ENCODE assay signal across 8 mouse cellular contexts in the genomic region with DNA sequence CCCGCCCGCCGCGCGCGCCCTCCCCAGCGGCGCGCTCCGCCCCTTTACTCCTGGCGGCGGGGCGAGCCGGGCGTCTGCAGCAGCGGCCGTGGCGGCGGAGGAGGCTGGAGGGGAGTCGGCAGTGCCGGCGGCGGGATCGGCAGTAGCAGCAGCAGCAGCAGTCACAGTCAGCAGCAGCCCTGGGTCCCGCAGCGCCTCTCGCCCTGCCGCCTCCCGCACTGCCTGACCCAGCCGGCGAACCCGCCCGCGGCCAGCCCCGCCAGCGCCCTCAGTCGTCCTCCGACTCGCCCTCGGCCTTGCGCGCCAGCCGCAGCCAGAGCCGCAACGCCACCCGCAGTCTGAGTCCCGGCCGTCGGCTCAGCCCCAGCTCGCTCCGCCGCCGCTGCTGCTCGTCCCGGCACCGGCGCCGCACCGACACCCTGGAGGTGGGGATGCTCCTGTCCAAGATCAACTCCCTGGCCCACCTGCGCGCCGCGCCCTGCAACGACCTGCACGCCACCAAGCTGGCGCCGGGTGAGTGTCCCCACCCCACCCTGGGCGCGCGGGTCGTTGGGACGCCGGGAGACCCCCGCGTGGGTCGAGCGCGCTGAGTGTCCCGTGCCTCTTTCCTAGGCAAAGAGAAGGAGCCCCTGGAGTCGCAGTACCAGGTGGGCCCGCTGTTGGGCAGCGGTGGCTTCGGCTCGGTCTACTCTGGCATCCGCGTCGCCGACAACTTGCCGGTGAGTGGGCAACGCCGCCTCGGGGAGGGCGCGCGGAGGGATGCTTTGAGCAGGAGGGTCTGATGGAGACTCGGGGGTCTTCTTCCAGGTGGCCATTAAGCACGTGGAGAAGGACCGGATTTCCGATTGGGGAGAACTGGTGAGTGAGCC. TPM values are rescaled to one million over a fixed set of nuclear protein-coding genes. Genes with fewer than 3 reads are reported as not detected.
DNase-seq lines count a peak whose midpoint lies in the region; ATAC-seq and TF ChIP-seq lines count a peak whose summit lies in the region.

TSS of gene Pim1 (plus strand) at position 41 of the 869 bp plus-strand sequence.

- no peaks in the 10 kb centered on the region for H3K27me3 ChIP-seq in testis, adult 2 months (ENCODE audit: control insufficient read depth, insufficient read depth, low read length)
- H3K27me3 ChIP-seq in intestine, embryonic 15.5 days (replicated peaks), result no peaks in the 10 kb centered on the region
- H3K27me3 ChIP-seq in spleen, adult 2 months (ENCODE audit: control insufficient read depth, insufficient read depth, low read length), result no peaks in the 10 kb centered on the region

- ATAC-seq in intestine, embryonic 15.5 days, result no peak

- H3K27ac ChIP-seq in testis, adult 2 months (ENCODE audit: control insufficient read depth, insufficient read depth, low read depth, low read length), result peak within 1 kb of the TSS; percentile 90
- peak within 1 kb of the TSS; percentile 92 for H3K27ac ChIP-seq in intestine, embryonic 15.5 days
- peak within 1 kb of the TSS; percentile 91 for H3K27ac ChIP-seq in spleen, adult 2 months (ENCODE audit: insufficient read depth, low read length)

- peak; percentile 11; the same call in 1 of the 2 replicates for TF ChIP-seq POLR2A in testis, adult 2 months (IDR thresholded peaks at IDR 0.05; ENCODE audit: control insufficient read depth, low read depth, low read length)
- peak; percentile 97 for TF ChIP-seq POLR2A in spleen, adult 2 months (IDR thresholded peaks at IDR 0.05; ENCODE audit: low read depth, low read length)

- peak within 1 kb of the TSS; percentile 90 for H3K4me3 ChIP-seq in testis, adult 2 months (ENCODE audit: control insufficient read depth, low read depth, low read length)
- peak within 1 kb of the TSS; percentile 83 for H3K4me3 ChIP-seq in intestine, embryonic 15.5 days (replicated peaks)
- H3K4me3 ChIP-seq in spleen, adult 2 months (ENCODE audit: extremely low read depth, insufficient read depth, insufficient read length), result peak within 1 kb of the TSS; percentile 93

- peak within 1 kb of the TSS; percentile 90 for H3K4me2 ChIP-seq in intestine, embryonic 15.5 days (replicated peaks)

- no peak for DNase-seq in testis, postnatal 14 days (ENCODE audit: low spot score)
- DNase-seq in brain, adult 2 months (ENCODE audit: low read depth, low spot score), result peak; percentile 43
- no peak for DNase-seq in gastrocnemius, postnatal 25 days
- peak; percentile 51 for DNase-seq in lung, postnatal 14 days
- DNase-seq in spleen, adult 2 months (ENCODE audit: low read depth in 1 of 2, low spot score in 2 of 2), result no peak
- DNase-seq in cerebellum, postnatal 36 days, result no peak

- peak within 1 kb of the TSS; percentile 93 for H3K9ac ChIP-seq in intestine, embryonic 15.5 days

- no peaks in the 10 kb centered on the region for H3K9me3 ChIP-seq in intestine, embryonic 15.5 days

- H3K36me3 ChIP-seq in testis, adult 2 months (ENCODE audit: control insufficient read depth, insufficient read depth, low read length), result no peaks in the 10 kb centered on the region
- H3K36me3 ChIP-seq in intestine, embryonic 15.5 days, result peaks cover 5% of the 10 kb centered on the region; the same call in 1 of the 2 replicates
- peaks cover 16% of the 10 kb centered on the region for H3K36me3 ChIP-seq in spleen, adult 2 months (ENCODE audit: control insufficient read depth, insufficient read depth, low read length)

- peaks cover 25% of the 10 kb centered on the region for H3K4me1 ChIP-seq in testis, adult 2 months (ENCODE audit: control insufficient read depth, insufficient read depth, low read length)
- H3K4me1 ChIP-seq in intestine, embryonic 15.5 days (replicated peaks), result peaks cover 20% of the 10 kb centered on the region
- peaks cover 14% of the 10 kb centered on the region for H3K4me1 ChIP-seq in spleen, adult 2 months (ENCODE audit: control insufficient read depth, insufficient read depth, insufficient read length)

- under 1% methylated on average over 85 of the region's 99 CpGs for WGBS in intestine, embryonic 15.5 days
- under 1% methylated on average over 75 of the region's 99 CpGs for WGBS in spleen, adult 2 months

- no peak; the same call in 1 of the 2 replicates for TF ChIP-seq CTCF in testis, adult 2 months (IDR thresholded peaks at IDR 0.05; ENCODE audit: control insufficient read depth, insufficient read depth, insufficient replicate concordance, low read depth, low read length)
- no peak for TF ChIP-seq CTCF in spleen, adult 2 months (IDR thresholded peaks at IDR 0.05; ENCODE audit: extremely low read depth, insufficient read depth, insufficient read length, insufficient replicate concordance)

RNA-seq across cellular contexts. Expression of gene Pim1, which starts in this region (rescaled TPM):
- 87.2 and 99.7 TPM in 2 replicates for polyA plus RNA-seq in testis, adult 2 months (2012; rRNA removed)
- total RNA-seq in gastrocnemius, postnatal 25 days (2021), result 10 to 100 TPM; 11.1 to 17.5 TPM
- polyA plus RNA-seq in intestine, embryonic 15.5 days (2015; fragmentation: Nextera tagmentation; extraction: Ambion mirVana), result 13.4 TPM in 2 replicates
- 56.6 and 90.2 TPM in 2 replicates for polyA plus RNA-seq in spleen, adult 2 months (2012; rRNA removed)

Comparison
In these comparisons a context has a peak if more than half of its experiments do, and no peak if none do; other contexts are left out.
1. DNase-seq: peak in brain, adult 2 months (single experiment) and lung, postnatal 14 days (single experiment); none in testis, postnatal 14 days (single experiment), gastrocnemius, postnatal 25 days (single experiment), spleen, adult 2 months (0 of 2) and cerebellum, postnatal 36 days (0 of 2).
2. Peak in every context shown above with its lines, with median percentiles within 50 percentile points of each other: H3K27ac ChIP-seq and H3K4me3 ChIP-seq.